Mouse (Mus musculus): Measurements from ENCODE around the gene Mgll. TPM values are rescaled to one million over a fixed set of nuclear protein-coding genes. Genes with fewer than 3 reads are reported as not detected.

Mgll gene
- polyA plus RNA-seq, 1 experiment from 2014 or later = 4.4 TPM

DNA sequence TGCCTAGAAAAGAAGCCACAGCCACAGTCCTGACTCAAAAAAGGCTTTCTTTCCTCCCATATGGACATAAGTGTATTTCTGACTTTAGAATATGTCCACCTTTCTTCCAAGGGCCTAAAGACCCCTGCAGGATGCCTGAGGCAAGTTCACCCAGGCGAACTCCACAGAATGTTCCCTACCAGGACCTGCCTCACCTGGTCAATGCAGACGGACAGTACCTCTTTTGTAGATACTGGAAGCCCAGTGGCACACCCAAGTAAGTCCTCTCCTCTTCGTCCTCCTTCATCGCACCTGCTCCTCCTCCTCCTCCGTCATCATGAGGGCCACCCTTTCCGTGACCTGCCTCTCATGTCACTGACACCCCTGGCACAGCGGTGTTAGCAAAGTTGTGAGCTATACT is 1.4 kb downstream of the Mgll start:
- Histone ChIP-seq H3K4me2 (ENCODE audit: low read depth, low read length, severe bottlenecking) (no peak overlapping the region), H3K27me3 (ENCODE audit: control insufficient read depth, insufficient read depth, low read length) (peaks cover 18% of the 10 kb centered on the region), H3K36me3 (ENCODE audit: control insufficient read depth, insufficient read depth, low read length) (no peaks in the 10 kb centered on the region), H3K4me3 (ENCODE audit: low read depth, low read length) (no peak overlapping the region), H3K9ac (ENCODE audit: low read length) (no peak overlapping the region), H3K27ac (ENCODE audit: low read depth, low read length) (no peak overlapping the region), H3K4me1 (replicated peaks; ENCODE audit: control insufficient read depth, insufficient read depth, low read length) (peaks cover 5% of the 10 kb centered on the region; the same call in 1 of the 2 replicates), H3K9me3 (ENCODE audit: control insufficient read depth, low read length) (no peaks in the 10 kb centered on the region)
- DNase-seq (ENCODE audit: low spot score) (no peak), ATAC-seq (replicated peaks; ENCODE audit: low FRiP score) (no peak)
- 64% methylated on average over 7 of the region's 7 CpGs for WGBS

GRCm38 (mm10) chr6:88726252-88727211 is 2.3 kb downstream of the Mgll start:
- WGBS = 63% methylated on average over 9 of the region's 9 CpGs
- H3K27me3 ChIP-seq (ENCODE audit: control insufficient read depth, insufficient read depth, low read length) = peaks cover 18% of the 10 kb centered on the region
- H3K27ac ChIP-seq (ENCODE audit: low read depth, low read length) = no peak overlapping the region
- no peak for ATAC-seq (replicated peaks; ENCODE audit: low FRiP score)
- no peaks in the 10 kb centered on the region for H3K9me3 ChIP-seq (ENCODE audit: control insufficient read depth, low read length)
- no peak for DNase-seq (ENCODE audit: low spot score)
- no peak overlapping the region for H3K9ac ChIP-seq (ENCODE audit: low read length)
- peaks cover 5% of the 10 kb centered on the region; the same call in 1 of the 2 replicates for H3K4me1 ChIP-seq (replicated peaks; ENCODE audit: control insufficient read depth, insufficient read depth, low read length)
- no peak overlapping the region for H3K4me3 ChIP-seq (ENCODE audit: low read depth, low read length)
- no peak overlapping the region for H3K4me2 ChIP-seq (ENCODE audit: low read depth, low read length, severe bottlenecking)
- no peaks in the 10 kb centered on the region for H3K36me3 ChIP-seq (ENCODE audit: control insufficient read depth, insufficient read depth, low read length)

DNA sequence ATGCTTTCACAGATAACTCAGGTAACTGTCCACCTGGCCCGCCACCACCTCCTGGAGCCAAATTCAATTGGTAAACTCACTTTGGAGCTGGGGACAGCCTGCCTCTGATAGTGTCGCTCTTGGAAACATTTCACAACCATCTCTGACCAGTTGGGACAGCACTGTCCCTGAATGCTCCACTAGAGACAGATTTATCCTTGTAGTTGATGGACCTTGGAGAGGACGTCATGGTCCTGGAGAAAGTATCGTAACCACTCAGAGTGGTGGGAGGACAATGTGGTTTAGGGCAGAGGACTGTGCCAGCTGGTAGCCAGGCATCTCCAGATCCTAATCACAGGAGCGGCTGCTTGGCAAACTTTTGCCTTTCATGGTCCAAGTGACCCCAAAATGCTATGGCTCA is 3.3 kb downstream of the Mgll start:
- no peak overlapping the region for H3K4me2 ChIP-seq (ENCODE audit: low read depth, low read length, severe bottlenecking)
- H3K4me1 ChIP-seq (replicated peaks; ENCODE audit: control insufficient read depth, insufficient read depth, low read length) = peaks cover 5% of the 10 kb centered on the region; the same call in 1 of the 2 replicates
- H3K27me3 ChIP-seq (ENCODE audit: control insufficient read depth, insufficient read depth, low read length) = peaks cover 16% of the 10 kb centered on the region
- H3K36me3 ChIP-seq (ENCODE audit: control insufficient read depth, insufficient read depth, low read length) = no peaks in the 10 kb centered on the region
- H3K9ac ChIP-seq (ENCODE audit: low read length) = no peak overlapping the region
- DNase-seq (ENCODE audit: low spot score) (no peak), ATAC-seq (replicated peaks; ENCODE audit: low FRiP score) (no peak)
- no peak overlapping the region for H3K27ac ChIP-seq (ENCODE audit: low read depth, low read length)
- H3K9me3 ChIP-seq (ENCODE audit: control insufficient read depth, low read length) = no peaks in the 10 kb centered on the region
- WGBS = 92% methylated on average over 5 of the region's 5 CpGs
- no peak overlapping the region for H3K4me3 ChIP-seq (ENCODE audit: low read depth, low read length)

DNA sequence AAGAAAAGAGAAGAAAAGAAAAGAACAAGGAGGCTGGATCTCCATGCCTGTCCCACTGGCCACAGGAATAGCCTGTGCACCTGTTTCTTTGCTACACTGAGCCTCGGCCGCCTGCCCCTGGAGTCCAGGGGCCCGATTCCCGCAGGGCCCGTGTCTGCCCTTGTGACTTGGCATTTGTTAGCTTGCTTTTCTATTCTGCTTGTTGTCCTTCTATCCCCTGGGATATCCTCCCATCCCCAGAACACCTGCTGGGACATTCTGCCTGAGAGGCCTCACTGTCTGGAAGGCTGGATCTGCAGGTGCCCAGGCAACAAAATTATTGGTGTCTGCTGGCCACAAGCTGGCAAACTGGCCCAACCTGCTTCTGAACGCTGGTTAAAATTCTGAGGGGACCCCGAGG is 3.8 kb downstream of the Mgll start:
- H3K4me1 ChIP-seq (replicated peaks; ENCODE audit: control insufficient read depth, insufficient read depth, low read length) = peaks cover 5% of the 10 kb centered on the region; the same call in 1 of the 2 replicates
- ATAC-seq (replicated peaks; ENCODE audit: low FRiP score) (no peak), DNase-seq (ENCODE audit: low spot score) (no peak)
- no peak overlapping the region for H3K9ac ChIP-seq (ENCODE audit: low read length)
- no peak overlapping the region for H3K27ac ChIP-seq (ENCODE audit: low read depth, low read length)
- H3K27me3 ChIP-seq (ENCODE audit: control insufficient read depth, insufficient read depth, low read length) = peaks cover 16% of the 10 kb centered on the region
- H3K9me3 ChIP-seq (ENCODE audit: control insufficient read depth, low read length) = no peaks in the 10 kb centered on the region
- no peak overlapping the region for H3K4me2 ChIP-seq (ENCODE audit: low read depth, low read length, severe bottlenecking)
- 63% methylated on average over 7 of the region's 7 CpGs for WGBS
- no peak overlapping the region for H3K4me3 ChIP-seq (ENCODE audit: low read depth, low read length)
- H3K36me3 ChIP-seq (ENCODE audit: control insufficient read depth, insufficient read depth, low read length) = no peaks in the 10 kb centered on the region

GRCm38 (mm10) chr6:88728515-88728914 is 4.3 kb downstream of the Mgll start:
- peaks cover 16% of the 10 kb centered on the region for H3K27me3 ChIP-seq (ENCODE audit: control insufficient read depth, insufficient read depth, low read length)
- H3K4me1 ChIP-seq (replicated peaks; ENCODE audit: control insufficient read depth, insufficient read depth, low read length) = peaks cover 5% of the 10 kb centered on the region; the same call in 1 of the 2 replicates

DNA sequence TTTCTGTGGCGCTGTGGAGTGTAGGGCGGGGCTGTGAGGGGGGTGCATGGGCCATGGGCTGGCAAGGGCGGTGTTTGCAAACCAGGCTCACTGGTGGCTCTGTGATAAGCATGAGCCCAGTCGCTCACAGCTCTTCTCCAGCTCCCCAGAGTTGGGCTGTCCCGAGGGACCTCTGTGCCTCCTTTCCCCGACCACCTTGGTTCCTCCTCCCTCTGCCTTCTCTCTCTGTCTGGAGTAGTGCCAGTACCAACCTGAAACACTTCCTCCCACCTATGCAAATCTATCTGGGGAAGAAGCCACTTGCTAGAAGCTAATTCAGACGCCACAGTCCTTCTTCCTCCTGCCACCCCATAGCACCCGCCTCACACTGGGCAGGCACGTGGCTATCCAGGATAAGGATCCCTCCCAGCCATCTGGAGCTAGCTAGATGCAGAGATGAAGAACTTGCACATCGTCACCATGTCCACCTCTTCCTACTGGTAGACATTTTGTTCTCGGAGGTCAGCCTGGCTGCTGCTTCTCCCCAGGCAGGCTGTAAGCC is 7.1 kb downstream of the Mgll start:
- Histone ChIP-seq H3K4me1 (replicated peaks; ENCODE audit: control insufficient read depth, insufficient read depth, low read length) (no peaks in the 10 kb centered on the region), H3K27me3 (ENCODE audit: control insufficient read depth, insufficient read depth, low read length) (peaks cover 4% of the 10 kb centered on the region), H3K4me3 (ENCODE audit: low read depth, low read length) (no peak overlapping the region), H3K9me3 (ENCODE audit: control insufficient read depth, low read length) (no peaks in the 10 kb centered on the region), H3K4me2 (ENCODE audit: low read depth, low read length, severe bottlenecking) (no peak overlapping the region), H3K36me3 (ENCODE audit: control insufficient read depth, insufficient read depth, low read length) (no peaks in the 10 kb centered on the region), H3K27ac (ENCODE audit: low read depth, low read length) (no peak overlapping the region), H3K9ac (ENCODE audit: low read length) (no peak overlapping the region)
- DNase-seq (ENCODE audit: low spot score) (no peak), ATAC-seq (replicated peaks; ENCODE audit: low FRiP score) (no peak)
- WGBS = 92% methylated on average over 11 of the region's 11 CpGs

More at GRCm38 (mm10) chr6:88728515-88728914, 4.3 kb downstream of the Mgll start:
- Histone ChIP-seq H3K36me3 (ENCODE audit: control insufficient read depth, insufficient read depth, low read length) (no peaks in the 10 kb centered on the region), H3K27ac (ENCODE audit: low read depth, low read length) (no peak overlapping the region), H3K9ac (ENCODE audit: low read length) (no peak overlapping the region), H3K4me2 (ENCODE audit: low read depth, low read length, severe bottlenecking) (no peak overlapping the region), H3K4me3 (ENCODE audit: low read depth, low read length) (no peak overlapping the region), H3K9me3 (ENCODE audit: control insufficient read depth, low read length) (no peaks in the 10 kb centered on the region)
- WGBS = 85% methylated on average over 5 of the region's 5 CpGs
- DNase-seq (ENCODE audit: low spot score) = no peak
- ATAC-seq (replicated peaks; ENCODE audit: low FRiP score) = no peak

DNA sequence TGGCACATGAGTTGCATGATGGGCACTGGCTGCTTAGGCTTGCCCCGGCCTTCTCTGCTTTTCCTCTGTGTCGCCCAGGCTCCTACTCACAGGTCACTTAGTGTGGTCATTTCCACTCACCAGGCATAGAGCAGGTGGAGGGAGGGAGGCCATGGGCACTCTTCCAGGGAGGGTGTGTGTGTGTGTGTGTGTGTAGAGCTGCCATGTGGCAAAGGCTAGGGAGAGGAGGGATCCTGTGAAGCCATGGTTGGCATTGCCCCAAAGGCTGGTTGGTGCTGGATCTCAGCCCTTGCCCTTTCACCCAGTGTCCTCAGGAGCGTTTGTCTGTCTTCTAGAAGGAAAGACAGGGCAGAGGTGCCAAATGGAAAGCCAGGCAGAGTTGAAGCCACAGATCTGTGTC is 7.8 kb downstream of the Mgll start:
- Histone ChIP-seq H3K4me3 (ENCODE audit: low read depth, low read length) (no peak overlapping the region), H3K36me3 (ENCODE audit: control insufficient read depth, insufficient read depth, low read length) (no peaks in the 10 kb centered on the region), H3K9ac (ENCODE audit: low read length) (no peak overlapping the region), H3K27me3 (ENCODE audit: control insufficient read depth, insufficient read depth, low read length) (no peaks in the 10 kb centered on the region; the same call in 1 of the 2 replicates), H3K4me1 (replicated peaks; ENCODE audit: control insufficient read depth, insufficient read depth, low read length) (no peaks in the 10 kb centered on the region), H3K27ac (ENCODE audit: low read depth, low read length) (no peak overlapping the region), H3K9me3 (ENCODE audit: control insufficient read depth, low read length) (no peaks in the 10 kb centered on the region), H3K4me2 (ENCODE audit: low read depth, low read length, severe bottlenecking) (no peak overlapping the region)
- DNase-seq (ENCODE audit: low spot score) (no peak), ATAC-seq (replicated peaks; ENCODE audit: low FRiP score) (no peak)
- 92% methylated on average over 3 of the region's 3 CpGs for WGBS

DNA sequence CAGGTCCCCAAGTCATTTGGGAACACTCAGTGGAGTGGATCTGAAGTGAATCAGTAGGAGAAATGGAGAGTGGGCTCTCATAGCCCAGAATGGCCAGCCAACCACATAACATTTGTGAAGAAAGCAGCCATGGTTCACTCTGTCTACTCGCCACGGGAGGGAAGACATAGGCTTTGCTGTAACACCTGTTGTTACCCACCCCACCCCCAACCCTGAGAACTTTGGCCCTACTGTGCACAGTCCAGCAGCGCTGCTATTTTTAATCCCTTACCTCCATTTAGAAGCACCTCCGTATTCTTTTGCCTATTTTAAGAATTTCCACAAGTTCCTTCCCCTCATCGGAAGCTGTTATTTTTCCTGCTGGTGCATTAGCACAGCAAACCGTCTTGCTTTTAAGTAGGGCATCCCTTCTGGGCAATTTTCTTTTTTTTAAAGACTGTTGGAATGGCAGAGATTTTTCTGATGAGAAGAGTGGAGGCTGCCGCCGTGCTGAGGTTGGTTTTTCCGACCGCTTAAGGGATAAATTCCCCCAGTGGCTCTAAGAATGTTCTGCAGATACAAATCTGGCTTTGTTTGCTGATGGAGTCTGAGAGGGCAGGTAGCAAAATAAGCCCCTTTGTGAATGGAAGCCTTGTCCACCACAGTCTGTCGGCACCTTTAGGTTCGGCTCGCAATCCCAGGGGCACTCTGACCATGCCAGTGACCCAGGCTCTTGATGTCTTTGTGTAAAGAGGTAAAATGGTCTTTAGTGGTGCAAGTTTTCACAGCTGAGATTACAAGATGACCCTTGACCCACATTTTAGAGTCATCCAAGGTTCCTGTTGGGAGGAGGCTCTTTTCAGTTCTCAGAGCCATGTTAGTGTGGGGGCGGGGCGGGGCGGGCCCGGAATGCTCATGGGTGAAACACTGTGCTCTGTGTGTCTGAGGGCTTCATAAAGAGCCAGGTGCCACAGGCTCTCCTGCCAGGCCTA is 8.7 kb downstream of the Mgll start:
- H3K9me3 ChIP-seq (ENCODE audit: control insufficient read depth, low read length) = no peaks in the 10 kb centered on the region
- no peak overlapping the region for H3K9ac ChIP-seq (ENCODE audit: low read length)
- WGBS = 43% methylated on average over 17 of the region's 17 CpGs
- H3K4me2 ChIP-seq (ENCODE audit: low read depth, low read length, severe bottlenecking) = no peak overlapping the region
- ATAC-seq (replicated peaks; ENCODE audit: low FRiP score) (no peak), DNase-seq (ENCODE audit: low spot score) (no peak)
- H3K4me3 ChIP-seq (ENCODE audit: low read depth, low read length) = no peak overlapping the region
- no peaks in the 10 kb centered on the region for H3K4me1 ChIP-seq (replicated peaks; ENCODE audit: control insufficient read depth, insufficient read depth, low read length)
- no peak overlapping the region for H3K27ac ChIP-seq (ENCODE audit: low read depth, low read length)
- no peaks in the 10 kb centered on the region; the same call in 1 of the 2 replicates for H3K27me3 ChIP-seq (ENCODE audit: control insufficient read depth, insufficient read depth, low read length)
- no peaks in the 10 kb centered on the region for H3K36me3 ChIP-seq (ENCODE audit: control insufficient read depth, insufficient read depth, low read length)
